Mouse (Mus musculus) thymus, postnatal 36 days (tissue): ENCODE results near the gene Tead3.

Source experiments
- DNase-seq, 2 experiments: peaks; one replicate each; pipeline ENCODE4 v3.0.0; 2022; ENCODE audit warnings: mixed read lengths in 2 of 2

Tead3 gene

GRCm38 (mm10) chr17:28300850-28301249, 49.8 kb downstream of the Tead3 start:
- DNase-seq = no peak

DNA sequence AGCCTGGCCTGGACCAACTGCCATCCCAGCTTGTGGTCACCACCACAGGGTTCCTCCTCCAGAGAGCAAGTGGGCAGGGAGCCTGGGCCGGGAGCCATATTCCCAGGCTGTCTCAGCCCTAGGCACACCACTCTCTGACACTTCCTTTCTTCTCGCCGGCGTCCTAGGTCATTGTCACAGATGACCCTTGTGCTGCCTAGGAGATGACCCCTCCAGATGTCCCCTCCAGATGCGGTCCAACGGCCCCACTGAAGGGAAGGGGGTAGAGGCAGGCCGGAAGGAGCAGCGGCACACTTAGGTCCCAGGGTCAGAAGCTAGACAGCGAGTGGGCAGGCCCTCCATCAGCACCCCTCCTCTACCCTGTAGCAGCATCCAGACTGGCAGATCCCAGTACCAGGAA, 50.3 kb downstream of the Tead3 start:
- no peak for DNase-seq

DNA sequence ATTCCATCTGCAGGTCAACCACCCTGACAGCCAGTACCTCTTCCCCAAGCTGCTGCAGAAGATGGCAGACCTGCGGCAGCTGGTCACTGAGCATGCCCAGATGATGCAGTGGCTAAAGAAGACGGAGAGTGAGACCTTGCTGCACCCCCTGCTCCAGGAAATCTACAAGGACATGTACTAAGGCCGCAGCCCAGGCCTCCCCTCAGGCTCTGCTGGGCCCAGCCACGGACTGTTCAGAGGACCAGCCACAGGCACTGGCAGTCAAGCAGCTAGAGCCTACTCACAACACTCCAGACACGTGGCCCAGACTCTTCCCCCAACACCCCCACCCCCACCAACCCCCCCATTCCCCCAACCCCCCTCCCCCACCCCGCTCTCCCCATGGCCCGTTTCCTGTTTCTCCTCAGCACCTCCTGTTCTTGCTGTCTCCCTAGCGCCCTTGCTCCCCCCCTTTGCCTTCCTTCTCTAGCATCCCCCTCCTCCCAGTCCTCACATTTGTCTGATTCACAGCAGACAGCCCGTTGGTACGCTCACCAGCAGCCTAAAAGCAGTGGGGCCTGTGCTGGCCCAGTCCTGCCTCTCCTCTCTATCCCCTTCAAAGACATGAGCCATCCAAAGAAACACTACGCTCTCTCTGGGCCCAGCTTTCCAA, 50.8 kb downstream of the Tead3 start:
- DNase-seq = no peak

- no peak for DNase-seq
These were observed 51.7 kb downstream of the Tead3 start for GRCm38 (mm10) chr17:28298888-28299287.

- DNase-seq = no peak
These were observed 55.9 kb downstream of the Tead3 start for GRCm38 (mm10) chr17:28294449-28295333.

DNA sequence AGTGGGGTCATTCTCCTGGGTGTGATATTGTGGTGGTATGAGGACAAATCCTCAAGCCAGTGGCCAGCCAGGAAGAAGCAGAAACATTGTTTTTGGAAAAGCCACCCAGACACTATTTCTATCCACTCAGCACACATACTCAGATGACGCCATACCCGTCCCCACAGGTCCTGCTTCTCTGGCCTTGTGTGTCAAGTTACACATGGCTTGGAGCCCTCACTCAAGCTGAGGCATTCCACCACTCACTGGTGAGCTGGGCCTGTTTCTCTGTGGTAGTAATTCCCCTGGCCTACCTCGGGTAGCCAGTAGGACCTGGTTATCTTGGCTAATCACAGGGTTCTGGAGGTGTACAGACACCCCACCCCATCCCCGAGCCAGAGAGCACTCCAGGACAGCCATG, 56.9 kb downstream of the Tead3 start:
- no peak for DNase-seq

DNA sequence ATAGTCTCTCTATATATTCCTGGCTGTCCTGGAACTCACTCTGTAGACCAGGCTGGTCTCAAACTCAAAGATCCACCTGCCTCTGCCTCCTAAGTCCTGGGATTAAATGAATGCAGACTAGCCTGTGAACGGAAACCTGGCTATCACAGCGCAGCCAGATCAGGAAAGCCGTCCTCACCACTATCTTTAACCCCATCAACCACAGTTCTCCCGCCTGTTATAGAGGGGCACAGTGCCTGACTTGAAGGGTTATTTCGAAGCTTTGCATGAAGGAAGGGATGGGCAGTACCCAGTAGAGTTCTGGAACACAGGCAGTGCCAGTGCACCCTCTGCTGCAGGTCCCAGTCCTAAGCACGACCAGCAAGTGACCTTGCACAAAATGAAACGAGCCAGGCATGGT, 59.3 kb downstream of the Tead3 start:
- DNase-seq = no peak

DNA sequence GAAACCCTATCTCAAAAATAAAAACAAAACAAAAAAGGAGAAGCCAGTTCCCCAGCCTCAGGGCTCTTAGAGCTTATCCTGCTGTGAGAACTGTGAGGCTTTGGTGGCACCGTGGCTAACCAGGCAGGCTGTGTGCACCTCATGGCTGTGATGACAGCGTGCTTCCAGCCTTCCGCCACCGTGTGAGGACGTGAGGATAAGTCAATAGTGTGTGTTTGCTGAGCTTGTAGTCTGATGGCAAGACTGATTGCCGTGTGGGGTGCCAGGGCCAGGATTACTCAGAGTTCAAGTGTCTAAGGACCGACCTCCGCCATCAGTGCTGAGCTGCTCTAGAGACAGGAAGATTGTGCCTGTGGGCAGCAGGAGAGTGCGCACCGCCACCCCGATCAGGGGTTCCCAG, 59.9 kb downstream of the Tead3 start:
- DNase-seq = no peak

DNA sequence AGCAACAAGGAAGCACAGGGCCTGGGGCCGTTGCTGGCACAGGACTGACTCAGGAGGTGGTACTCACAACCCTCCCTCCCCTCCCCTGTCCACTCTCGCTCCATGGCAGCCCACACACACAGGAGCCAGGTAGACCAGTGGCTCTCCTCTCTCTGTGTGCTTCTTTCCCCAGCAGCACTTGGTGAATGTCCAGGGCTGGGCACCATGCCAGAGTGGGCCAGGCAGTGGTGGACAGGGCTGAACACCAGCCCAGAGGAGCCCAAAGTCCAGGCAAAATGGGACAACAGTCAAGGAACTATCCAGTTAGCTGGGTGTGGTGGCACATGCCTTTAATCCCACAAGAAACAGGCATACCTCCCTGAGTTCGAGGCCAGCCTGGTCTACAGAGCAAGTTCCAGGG, 60.4 kb downstream of the Tead3 start:
- no peak for DNase-seq

DNA sequence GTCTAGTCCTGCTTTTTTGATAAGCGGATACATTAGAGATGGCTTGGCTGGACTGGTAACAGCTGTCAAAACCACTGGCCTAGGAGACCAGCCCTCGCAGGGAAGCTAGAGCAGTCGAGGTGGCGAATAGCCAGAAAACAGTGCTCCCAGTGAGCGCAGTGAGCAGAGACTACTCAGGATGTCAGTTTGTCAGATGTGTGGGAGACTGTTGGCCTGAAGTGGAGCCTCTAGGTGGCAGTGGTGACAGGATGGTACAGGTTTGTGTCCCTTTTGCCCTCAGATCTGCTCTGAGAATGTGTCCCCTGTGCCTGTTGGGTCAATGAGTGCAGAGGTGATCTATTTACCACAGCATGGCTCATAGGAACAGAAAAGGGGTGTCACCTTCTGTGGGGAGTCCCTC, 62.6 kb downstream of the Tead3 start:
- peak; percentile 55 to 61 for DNase-seq

GRCm38 (mm10) chr17:28287578-28287977, 63.0 kb downstream of the Tead3 start:
- no peak for DNase-seq

GRCm38 (mm10) chr17:28286964-28287363, 63.7 kb downstream of the Tead3 start:
- no peak for DNase-seq

- DNase-seq = no peak
These were observed 64.5 kb downstream of the Tead3 start for GRCm38 (mm10) chr17:28286133-28286532.

DNA sequence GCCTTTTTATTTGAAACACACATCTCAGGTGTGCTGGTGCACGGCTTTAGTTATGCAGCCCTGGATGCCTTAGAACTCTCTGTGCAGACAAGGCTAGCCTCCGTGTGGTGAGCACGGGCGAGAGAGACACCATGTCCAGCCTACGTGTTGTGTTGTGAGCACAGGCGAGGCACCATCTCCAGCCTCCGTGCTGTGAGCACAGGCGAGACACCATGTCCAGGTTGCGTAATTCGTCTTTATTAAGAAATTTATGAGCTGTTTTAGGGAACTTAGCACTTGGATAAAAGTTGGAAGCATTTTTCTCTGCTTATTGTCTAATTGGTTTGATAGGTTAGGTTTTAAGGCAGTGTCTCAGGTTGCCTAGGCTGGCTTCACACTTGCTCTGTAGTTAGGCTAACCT, 67.4 kb downstream of the Tead3 start:
- DNase-seq = no peak

- DNase-seq = no peak
These were observed 68.7 kb downstream of the Tead3 start for GRCm38 (mm10) chr17:28281866-28282441.
